Mouse (Mus musculus) spleen, adult 2 months (tissue): ENCODE measurements at regions not wholly inside any gene's neighbourhood (a gene's known extent, or its start where the extent isn't known, plus 50 kb on each side); places are given as distances from the start of the nearest gene placed in this dataset.

Source experiments
- DNase-seq, 2 experiments: peaks; one replicate each; pipeline versions ENCODE4 v3.0.0 to v3.0.0-alpha.2; 2012 to 2021; ENCODE audit warnings: low spot score in 2 of 2, low read depth in 1 of 2
- H3K27ac ChIP-seq: fragments of 200-500 bp; 2 replicates; pipeline ENCODE4 v1.5.1; 2012; ENCODE audit warnings: low read length, inconsistent platforms; ENCODE audit not compliant: insufficient read depth
- H3K27me3 ChIP-seq: fragments of 200-500 bp; 2 replicates; pipeline ENCODE4 v1.6.1; 2012; ENCODE audit warnings: mild to moderate bottlenecking, moderate library complexity, low read length, inconsistent platforms; ENCODE audit not compliant: control insufficient read depth, insufficient read depth
- H3K36me3 ChIP-seq: fragments of 200-500 bp; 2 replicates; pipeline ENCODE4 v1.6.1; 2012; ENCODE audit warnings: mild to moderate bottlenecking, low read length, inconsistent platforms; ENCODE audit not compliant: control insufficient read depth, insufficient read depth
- H3K4me1 ChIP-seq: fragments of 200-500 bp; 2 replicates; pipeline ENCODE4 v1.6.1; 2011; ENCODE audit warnings: inconsistent platforms; ENCODE audit not compliant: control insufficient read depth, insufficient read depth, insufficient read length
- H3K4me3 ChIP-seq: fragments of 200-500 bp; 2 replicates; pipeline ENCODE4 v1.5.1; 2011; ENCODE audit warnings: mild to moderate bottlenecking, inconsistent platforms; ENCODE audit not compliant: insufficient read depth, insufficient read length; ENCODE audit errors: extremely low read depth
- CTCF ChIP-seq: fragments of 200-500 bp; IDR thresholded peaks from 2 replicates; pipeline ENCODE4 v1.5.1; 2011; ENCODE audit warnings: mild to moderate bottlenecking, inconsistent platforms; ENCODE audit not compliant: insufficient read depth, insufficient read length, insufficient replicate concordance; ENCODE audit errors: extremely low read depth
- POLR2A ChIP-seq: fragments of 200-500 bp; IDR thresholded peaks from 2 replicates; pipeline ENCODE4 v1.6.1; 2011; ENCODE audit warnings: low read depth, low read length, inconsistent platforms
- WGBS: fragments of 180-500 bp; shearing (Covaris S2); methylation state at CpG from one replicate; pipeline ENCODE4 v1.1.7; 2018; 5-methylcytosine and 5-hydroxymethylcytosine counted together

DNA sequence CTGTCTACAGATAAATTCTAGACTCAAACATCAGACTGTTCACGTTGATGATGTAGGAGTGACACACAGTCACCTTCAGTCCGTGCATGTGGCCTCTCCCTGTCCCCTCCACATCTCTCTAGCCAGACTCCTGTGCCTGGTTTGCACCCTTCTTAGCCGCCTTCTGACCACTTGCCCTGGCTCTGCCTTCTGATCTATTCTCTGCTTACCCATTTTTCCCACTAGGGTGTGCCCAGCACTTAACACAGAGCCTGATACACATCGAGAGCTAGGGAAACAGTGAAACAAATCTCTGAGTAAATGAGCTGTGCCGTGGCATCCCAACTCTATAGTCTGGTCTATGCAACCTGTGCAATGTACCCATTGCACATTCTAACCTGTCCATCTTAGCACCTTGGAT lies 73.3 kb upstream of the Zmiz1 start:
- Histone ChIP-seq H3K27me3 (no peaks in the 10 kb centered on the region), H3K36me3 (no peaks in the 10 kb centered on the region), H3K4me3 (no peak overlapping the region), H3K27ac (no peak overlapping the region), H3K4me1 (no peaks in the 10 kb centered on the region; the same call in 1 of the 2 replicates)
- no peak for TF ChIP-seq CTCF
- TF ChIP-seq POLR2A = no peak
- no peak for DNase-seq
- WGBS = 72% methylated on average over 5 of the region's 5 CpGs

DNA sequence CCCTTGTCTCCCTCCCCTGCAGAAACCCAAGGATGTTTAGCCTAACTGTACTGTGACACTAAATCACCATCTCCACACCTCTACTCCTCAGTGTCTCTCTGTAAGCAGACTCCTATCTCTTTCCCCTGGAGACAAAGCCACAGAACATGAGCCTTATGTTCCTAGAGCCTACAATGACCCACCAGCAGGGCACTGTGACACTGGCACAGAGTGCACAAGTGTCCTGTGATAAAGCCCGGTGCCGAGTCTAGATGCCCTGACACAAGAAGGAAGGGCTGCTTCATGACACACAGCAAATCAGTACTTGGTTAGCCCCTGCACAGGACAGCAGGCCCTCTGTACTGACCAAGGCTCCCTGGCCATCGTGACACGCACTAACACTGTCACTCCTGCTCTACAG lies 71.2 kb upstream of the Zmiz1 start:
- DNase-seq = no peak
- no peak overlapping the region for H3K4me3 ChIP-seq
- no peaks in the 10 kb centered on the region; the same call in 1 of the 2 replicates for H3K4me1 ChIP-seq
- no peak overlapping the region for H3K27ac ChIP-seq
- H3K36me3 ChIP-seq = no peaks in the 10 kb centered on the region
- H3K27me3 ChIP-seq = no peaks in the 10 kb centered on the region
- TF ChIP-seq POLR2A = no peak
- TF ChIP-seq CTCF = no peak
- WGBS = 88% methylated on average over 4 of the region's 4 CpGs

DNA sequence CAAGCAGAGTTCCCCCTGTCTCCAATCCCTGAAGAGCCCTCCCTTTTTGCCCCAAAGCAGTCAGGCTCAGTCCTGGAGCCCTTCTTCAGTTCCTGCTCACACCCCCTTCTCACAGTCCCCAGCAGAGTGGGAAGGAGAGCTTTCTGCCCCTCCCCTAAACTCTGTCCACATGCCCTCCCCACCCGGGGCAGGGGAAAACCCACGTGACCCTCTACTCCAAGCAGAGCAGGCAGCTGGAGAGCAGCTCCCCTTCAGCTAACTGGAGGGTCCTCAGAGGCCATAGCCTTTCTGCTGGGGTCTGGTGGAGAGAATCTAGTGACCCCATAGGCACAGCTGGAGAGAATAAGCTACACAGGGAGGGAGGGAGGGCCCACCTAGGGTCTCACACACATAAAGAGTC lies 69.7 kb upstream of the Zmiz1 start:
- 15% methylated on average over 2 of the region's 2 CpGs for WGBS
- TF ChIP-seq CTCF (no peak), POLR2A (no peak)
- Histone ChIP-seq H3K27me3 (no peaks in the 10 kb centered on the region), H3K36me3 (no peaks in the 10 kb centered on the region), H3K4me1 (peaks cover 4% of the 10 kb centered on the region; the same call in 1 of the 2 replicates), H3K4me3 (no peak overlapping the region), H3K27ac (no peak overlapping the region)
- DNase-seq = no peak

DNA sequence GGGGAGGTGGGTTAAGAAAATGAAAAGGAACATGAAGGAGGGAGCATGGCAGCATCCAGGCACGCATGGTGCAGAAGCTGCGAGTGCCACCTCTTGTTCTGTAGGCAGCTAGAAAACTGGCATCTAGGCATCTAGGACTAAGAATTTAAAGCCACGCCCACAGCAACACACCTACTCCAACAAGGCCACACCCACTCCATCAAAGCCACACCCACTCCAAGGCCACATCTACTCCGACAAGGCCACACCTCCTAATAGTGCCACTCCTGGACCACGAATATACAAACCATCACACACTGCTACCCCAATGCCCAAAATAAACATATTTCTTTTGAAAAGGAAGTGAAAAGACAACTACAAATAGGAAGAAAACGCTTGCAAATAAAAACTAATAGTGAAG lies 66.6 kb upstream of the Zmiz1 start:
- TF ChIP-seq CTCF (no peak), POLR2A (no peak)
- Histone ChIP-seq H3K27me3 (no peaks in the 10 kb centered on the region), H3K36me3 (no peaks in the 10 kb centered on the region), H3K27ac (no peak overlapping the region), H3K4me3 (no peak overlapping the region), H3K4me1 (peaks cover 4% of the 10 kb centered on the region; the same call in 1 of the 2 replicates)
- peak; percentile 34 to 42 for DNase-seq
- WGBS = 59% methylated on average over 6 of the region's 6 CpGs

DNA sequence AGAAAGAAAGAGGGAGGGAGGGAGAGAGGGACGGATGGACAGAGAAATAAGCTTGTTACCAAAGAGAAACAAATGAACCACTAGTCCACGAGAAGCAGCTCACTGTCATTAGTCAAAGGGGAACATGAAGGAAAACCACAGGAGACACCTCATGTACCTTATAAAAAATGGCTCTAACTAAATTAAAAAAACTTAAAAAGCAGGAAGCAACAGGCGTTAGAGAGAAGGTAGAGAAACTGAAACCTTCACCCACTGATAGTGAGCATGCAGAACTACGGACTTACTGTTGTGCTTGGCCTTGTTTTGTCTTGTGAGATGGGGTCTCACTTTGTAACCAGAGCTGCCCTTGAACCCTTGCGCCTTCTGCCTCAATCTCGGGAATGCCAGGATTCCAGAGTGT lies 66.0 kb upstream of the Zmiz1 start:
- WGBS = 43% methylated on average over 6 of the region's 6 CpGs
- Histone ChIP-seq H3K4me1 (peaks cover 4% of the 10 kb centered on the region; the same call in 1 of the 2 replicates), H3K27me3 (no peaks in the 10 kb centered on the region), H3K36me3 (no peaks in the 10 kb centered on the region), H3K27ac (no peak overlapping the region), H3K4me3 (no peak overlapping the region)
- TF ChIP-seq POLR2A (no peak), CTCF (no peak)
- peak in 1 of 2 experiments; percentile 19 for DNase-seq

GRCm38 (mm10) chr14:25394931-25395330 lies 64.1 kb upstream of the Zmiz1 start:
- TF ChIP-seq CTCF (no peak), POLR2A (no peak)
- Histone ChIP-seq H3K4me1 (peaks cover 4% of the 10 kb centered on the region; the same call in 1 of the 2 replicates), H3K4me3 (no peak overlapping the region), H3K36me3 (no peaks in the 10 kb centered on the region), H3K27me3 (no peaks in the 10 kb centered on the region), H3K27ac (no peak overlapping the region)
- WGBS = 89% methylated on average over 6 of the region's 6 CpGs
- no peak for DNase-seq

DNA sequence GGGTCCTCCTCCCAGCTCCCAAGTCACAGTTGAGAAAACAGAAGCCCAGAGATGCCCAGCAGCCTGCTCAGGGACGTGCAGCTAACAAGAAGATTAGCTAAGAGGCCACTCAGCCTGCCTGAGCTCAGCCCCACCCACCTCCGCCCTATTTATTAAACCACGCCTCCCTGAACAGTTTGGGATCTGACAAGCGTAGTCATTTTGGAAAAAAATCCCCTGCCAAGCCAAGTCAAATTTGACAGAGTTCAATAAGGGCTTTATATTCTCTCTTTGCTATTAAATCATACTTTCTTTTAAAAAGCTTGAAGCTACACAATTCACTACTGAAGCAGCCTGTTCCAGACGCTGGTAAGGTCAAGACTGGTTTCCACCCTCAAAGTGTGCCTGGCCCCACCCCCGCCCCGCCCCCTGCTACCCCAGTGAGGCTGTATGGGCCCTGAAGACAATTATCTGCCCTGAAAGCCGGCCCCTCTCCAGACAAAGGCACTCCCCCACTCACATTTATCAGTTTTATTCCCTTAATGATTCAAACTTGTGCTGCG lies 61.9 kb upstream of the Zmiz1 start:
- TF ChIP-seq POLR2A (no peak), CTCF (no peak)
- no peaks in the 10 kb centered on the region for H3K36me3 ChIP-seq
- no peak overlapping the region for H3K4me3 ChIP-seq
- H3K27ac ChIP-seq = no peak overlapping the region
- WGBS = 50% methylated on average over 9 of the region's 9 CpGs
- peaks cover 4% of the 10 kb centered on the region; the same call in 1 of the 2 replicates for H3K4me1 ChIP-seq
- no peak for DNase-seq
- H3K27me3 ChIP-seq = no peaks in the 10 kb centered on the region
